Mouse (Mus musculus): ENCODE measurements around the gene Islr2.
A peak's percentile ranks its signal among the peaks of the same experiment; 100 is the strongest.
"Not testable (repeated sequence)": the region's sequence is repeated elsewhere in the genome, so short reads cannot be mapped to it uniquely, and the experiment has no call there.

The Islr2 gene

DNA sequence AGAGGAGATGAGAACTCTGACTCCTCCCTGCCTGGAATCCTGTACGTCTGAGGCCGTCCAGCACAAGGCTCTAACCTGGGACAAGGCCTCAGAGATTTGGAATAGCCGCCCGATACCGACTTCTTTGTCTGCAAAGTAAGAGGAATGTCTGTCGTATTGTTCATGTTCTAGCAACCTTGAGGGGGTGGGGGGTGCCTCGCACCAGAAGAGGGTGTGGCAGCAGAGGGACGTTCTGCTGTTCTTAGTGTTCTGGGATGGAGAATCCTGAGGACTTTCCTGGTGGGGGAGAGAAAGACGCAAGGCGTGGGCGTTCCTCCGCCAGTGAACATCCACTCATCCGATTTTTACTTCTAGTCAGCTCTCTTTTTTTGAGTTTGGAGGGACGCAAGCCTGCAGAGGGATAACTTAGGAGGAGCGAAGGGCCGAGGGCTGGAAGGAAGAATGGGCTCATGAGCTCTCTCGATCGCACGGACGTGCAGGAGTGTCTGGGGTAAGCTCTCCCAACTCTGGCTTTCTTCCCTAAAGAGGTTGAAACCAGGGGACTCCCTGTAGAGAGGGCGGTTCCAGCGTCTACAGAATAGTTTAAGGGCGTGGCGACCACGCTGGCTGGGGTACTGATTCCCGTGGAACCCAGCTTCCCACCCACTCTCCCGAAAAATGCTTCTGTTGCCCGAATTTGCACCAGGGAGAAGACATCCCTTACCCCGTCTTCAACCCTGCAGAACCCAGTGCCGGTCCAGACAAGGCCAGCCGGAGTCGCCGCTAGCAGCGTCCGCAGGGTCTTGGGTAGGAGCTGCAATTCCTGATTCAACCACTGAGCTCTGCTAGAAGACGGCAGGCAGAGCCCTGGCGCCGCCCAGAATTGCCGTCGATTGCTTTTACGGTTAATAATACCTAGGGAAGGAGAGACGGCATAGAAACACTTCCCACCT is at the start of gene Islr2, which contains the start of gene Islr:
TSS of gene Islr2 (minus strand) at position 804 of the 932 bp plus-strand sequence.
TSS of gene Islr (minus strand) at position 791 of the 932 bp plus-strand sequence.
- DNase-seq (ENCODE audit: extremely low spot score, low spot score): peak; percentile 83

DNA sequence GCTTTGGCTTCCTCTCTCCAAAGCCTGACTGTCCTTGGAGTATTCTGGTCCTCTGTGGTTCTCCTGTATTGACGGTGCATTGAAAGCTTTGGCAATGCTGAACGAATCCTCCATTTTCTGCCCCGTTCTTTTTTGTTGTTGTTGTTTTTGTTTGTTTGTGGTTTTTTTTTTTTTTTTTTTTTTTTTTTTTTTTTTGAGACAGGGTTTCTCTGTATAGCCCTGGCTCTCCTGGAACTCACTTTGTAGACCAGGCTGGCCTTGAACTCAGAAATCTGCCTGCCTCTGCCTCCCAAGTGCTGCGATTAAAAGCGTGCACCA is 49.6 kb upstream of the Islr2 start:
- DNase-seq (ENCODE audit: extremely low spot score, low spot score): not testable (repeated sequence)

- peak; percentile 99 for DNase-seq (ENCODE audit: extremely low spot score, low spot score)
Observed at GRCm38 (mm10) chr9:58253033-58253804, 49.1 kb upstream of the Islr2 start, which contains the start of gene Stoml1. Stoml1 (plus strand) TSS chr9:58253164.

GRCm38 (mm10) chr9:58250730-58251129 is 46.6 kb upstream of the Islr2 start:
- not testable (repeated sequence) for DNase-seq (ENCODE audit: extremely low spot score, low spot score)

DNA sequence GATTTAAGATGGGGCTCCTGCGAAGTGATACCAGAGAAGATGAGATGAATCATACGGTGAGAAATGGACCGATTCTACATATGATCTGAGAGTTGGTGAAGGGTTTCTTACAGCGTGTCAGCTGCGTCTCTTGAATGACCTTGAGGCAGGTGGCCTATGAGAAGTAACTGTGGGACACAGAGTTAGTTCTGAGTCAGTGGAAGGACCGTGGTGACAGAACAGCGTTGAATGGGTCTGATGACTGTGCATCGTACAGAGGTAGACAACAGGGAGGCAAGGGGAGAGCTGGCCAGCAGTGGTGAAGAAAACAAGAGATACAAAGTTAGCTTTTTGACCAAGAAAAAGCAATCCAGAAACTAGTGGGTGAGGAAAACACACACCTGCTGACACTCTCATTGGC is 46.2 kb upstream of the Islr2 start:
- no peak for DNase-seq (ENCODE audit: extremely low spot score, low spot score)

- DNase-seq (ENCODE audit: extremely low spot score, low spot score): peak; percentile 56
Observed at GRCm38 (mm10) chr9:58249592-58250192, 45.6 kb upstream of the Islr2 start, which contains the start of gene Pml. Pml (minus strand) TSS chr9:58249786.

GRCm38 (mm10) chr9:58248746-58249413 is 44.8 kb upstream of the Islr2 start:
- DNase-seq (ENCODE audit: extremely low spot score, low spot score): no peak

- DNase-seq (ENCODE audit: extremely low spot score, low spot score): peak; percentile 77
Observed at GRCm38 (mm10) chr9:58247064-58247759, 43.1 kb upstream of the Islr2 start.

GRCm38 (mm10) chr9:58246083-58246591 is 42.0 kb upstream of the Islr2 start:
- DNase-seq (ENCODE audit: extremely low spot score, low spot score): no peak

- no peak for DNase-seq (ENCODE audit: extremely low spot score, low spot score)
Observed at GRCm38 (mm10) chr9:58243696-58244095, 39.6 kb upstream of the Islr2 start.

GRCm38 (mm10) chr9:58242696-58243095 is 38.6 kb upstream of the Islr2 start:
- DNase-seq (ENCODE audit: extremely low spot score, low spot score): no peak

DNA sequence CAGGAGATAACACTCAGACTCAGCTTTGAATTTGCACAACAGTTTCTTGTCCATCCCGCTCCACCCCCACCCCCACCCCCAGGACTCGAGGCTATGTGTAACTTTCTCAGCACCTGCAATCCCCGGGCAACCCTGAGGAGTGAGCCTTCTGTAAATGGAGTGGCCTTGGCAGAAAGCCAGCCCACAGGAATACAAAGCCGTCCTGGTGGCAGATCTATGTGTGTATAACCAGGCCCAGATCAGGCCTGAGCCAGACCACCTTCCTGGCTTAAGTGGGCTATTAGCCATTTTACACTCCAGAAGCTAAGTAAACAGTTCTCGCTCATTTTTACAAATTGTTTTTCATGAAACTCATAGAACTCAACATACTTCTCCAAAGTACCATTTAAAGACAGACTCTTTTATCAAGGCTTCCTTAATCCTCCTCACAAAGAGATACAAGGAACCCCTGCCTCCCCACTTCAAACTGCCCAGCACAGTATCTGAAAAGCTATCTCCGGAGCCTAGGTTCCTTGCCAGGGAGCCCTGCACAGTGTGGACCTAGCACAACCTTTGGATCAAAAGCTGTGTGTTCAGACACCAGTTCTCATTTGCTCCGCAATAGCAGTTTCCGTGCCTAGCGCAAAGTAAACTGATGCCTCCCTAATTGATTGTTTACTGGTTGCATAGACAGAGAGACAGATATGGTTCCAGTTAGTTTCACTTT is 37.8 kb upstream of the Islr2 start:
- DNase-seq (ENCODE audit: extremely low spot score, low spot score): no peak

- no peak for DNase-seq (ENCODE audit: extremely low spot score, low spot score)
Observed at GRCm38 (mm10) chr9:58234502-58235015, 30.4 kb upstream of the Islr2 start.

- DNase-seq (ENCODE audit: extremely low spot score, low spot score): no peak
Observed at GRCm38 (mm10) chr9:58232374-58232773, 28.3 kb upstream of the Islr2 start.

DNA sequence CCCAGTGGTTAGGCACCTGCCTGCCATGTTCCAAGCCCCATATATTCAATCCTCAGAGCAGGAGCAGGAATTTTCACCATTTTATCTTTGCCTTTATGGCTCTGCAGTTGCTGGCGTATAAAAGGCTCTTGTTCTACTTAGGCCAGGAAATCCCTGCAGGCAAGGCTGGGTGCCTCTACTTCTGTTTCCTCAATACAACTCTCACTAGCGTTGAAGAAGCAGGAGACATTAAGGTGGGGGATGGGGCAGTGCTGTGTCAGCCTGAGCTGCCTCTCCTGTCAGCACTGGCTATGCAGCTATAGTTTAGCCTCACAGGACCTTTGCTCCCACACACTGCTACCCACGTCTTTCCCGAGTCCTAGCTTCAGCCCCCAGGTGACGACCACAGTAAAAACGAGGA is 27.6 kb upstream of the Islr2 start:
- DNase-seq (ENCODE audit: extremely low spot score, low spot score): no peak

DNA sequence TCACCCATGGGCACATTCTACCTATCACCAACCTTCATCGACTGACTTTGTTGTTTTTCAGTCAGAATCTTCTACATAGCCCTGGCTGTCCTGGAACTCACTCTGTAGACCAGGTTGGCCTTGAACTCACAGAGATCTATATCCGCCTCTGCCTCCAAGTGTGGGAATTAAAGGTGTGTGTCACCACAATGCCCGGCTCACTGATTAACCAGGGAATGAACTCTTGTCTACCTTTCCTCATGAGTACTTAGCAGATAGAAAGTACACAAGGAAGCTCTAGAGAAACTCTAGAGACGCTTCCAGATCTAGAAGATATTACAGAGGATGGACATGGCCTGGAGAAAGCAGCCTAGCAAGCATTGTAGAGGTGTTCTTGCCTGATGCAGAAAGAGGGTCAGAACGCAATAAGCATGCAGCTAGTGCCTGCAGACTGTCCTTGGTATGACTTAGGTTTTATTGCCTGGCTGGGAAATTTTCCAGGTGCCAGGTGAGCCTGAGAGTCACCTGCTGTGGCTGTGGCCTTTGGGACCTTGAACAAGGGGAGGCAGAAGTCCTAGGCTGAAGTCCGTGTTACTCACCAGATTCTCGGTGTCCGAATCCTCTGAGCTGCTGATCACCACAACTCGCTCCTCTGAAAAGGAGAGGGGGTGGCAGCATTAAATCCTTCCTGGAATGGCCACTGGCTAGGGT is 24.8 kb upstream of the Islr2 start:
- DNase-seq (ENCODE audit: extremely low spot score, low spot score): no peak

DNA sequence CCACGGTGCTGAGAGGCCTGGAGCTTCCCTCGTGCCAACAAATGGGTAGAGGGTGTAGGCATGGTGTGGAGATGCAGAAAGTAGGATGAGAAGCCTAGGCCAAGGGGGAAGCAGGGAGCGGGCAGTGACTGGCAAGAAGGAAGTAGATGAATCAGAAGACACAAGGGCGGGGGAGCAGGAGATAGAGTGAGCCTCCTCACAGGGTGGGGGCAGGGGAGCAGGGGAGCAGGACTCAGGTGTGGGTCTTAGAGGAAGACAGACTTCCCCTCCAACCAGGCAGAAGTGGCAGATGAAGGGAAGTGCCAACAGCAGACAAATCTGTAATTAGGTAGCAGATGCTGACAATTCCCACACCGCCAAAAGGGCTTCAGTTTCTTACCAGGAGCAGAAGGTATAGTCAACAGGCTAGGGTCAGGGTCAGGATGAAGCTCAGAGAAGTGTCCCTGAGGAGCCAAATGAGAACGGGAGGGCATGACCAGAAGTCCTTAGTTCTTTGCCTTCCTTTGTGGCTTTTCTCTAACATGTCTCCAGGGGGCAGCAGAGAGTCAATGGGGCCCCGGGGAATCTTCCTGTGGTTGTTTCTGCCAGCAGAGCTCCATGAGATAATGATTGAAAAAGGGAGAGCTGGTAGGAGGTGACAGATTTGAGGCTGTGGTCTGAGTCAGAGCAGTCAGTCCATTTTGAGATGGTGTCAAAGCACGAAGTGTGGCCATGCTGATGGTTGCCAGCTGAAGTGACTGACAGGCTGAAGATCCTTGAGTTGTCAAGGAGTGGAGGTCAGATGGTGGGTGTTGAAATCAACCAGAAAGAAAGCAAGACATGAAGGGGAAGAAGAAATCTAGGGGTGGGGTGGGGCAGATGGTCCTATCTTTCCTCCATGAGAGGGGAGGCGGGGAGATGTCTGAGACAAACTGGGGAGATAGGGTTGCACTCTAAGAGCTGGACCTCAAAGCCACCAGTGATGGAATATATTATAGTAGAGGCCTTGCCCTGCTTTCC is 22.1 kb upstream of the Islr2 start:
- DNase-seq (ENCODE audit: extremely low spot score, low spot score): peak; percentile 44

DNA sequence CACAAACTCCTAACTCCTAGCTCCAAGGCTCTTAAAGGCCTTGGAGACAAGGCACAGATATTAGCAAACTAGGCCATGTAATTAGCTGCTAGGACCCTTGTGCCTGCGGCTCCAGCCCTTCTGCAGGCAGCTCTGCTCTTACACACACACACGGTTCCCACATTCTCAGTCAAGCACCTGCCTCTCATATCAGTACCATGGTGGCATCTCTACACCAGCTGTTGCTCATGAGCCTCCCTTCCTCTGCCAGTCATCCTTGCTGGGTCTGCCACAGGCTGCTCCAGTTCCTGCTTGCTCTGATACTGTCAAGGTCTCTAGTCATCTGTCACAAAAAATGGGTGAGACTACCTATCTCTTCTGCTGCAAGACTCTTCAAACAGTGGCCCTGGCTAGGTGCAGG is 20.2 kb upstream of the Islr2 start:
- DNase-seq (ENCODE audit: extremely low spot score, low spot score): no peak

All from neural tube, embryonic 10.5 days (tissue).